Mouse (Mus musculus) lung, postnatal 0 days (tissue): ENCODE data around the gene Gm21627. TPM values are rescaled to one million over a fixed set of nuclear protein-coding genes. Genes with fewer than 3 reads are reported as not detected.
"Not testable (repeated sequence)": the region's sequence is repeated elsewhere in the genome, so short reads cannot be mapped to it uniquely, and the experiment has no call there.

ENCODE experiments used
- ATAC-seq: fragments of 200-750 bp; cut with Nextera tagmentation; 2 replicates; pipeline ENCODE4 v1.8.0; 2017; ENCODE audit warnings: moderate library complexity
- DNase-seq: peaks from one replicate; pipeline ENCODE4 v3.0.0-alpha.2; 2016; ENCODE audit warnings: low spot score
- H3K27ac ChIP-seq: fragments of 300-500 bp; sonication (generic); 2 replicates; pipeline ENCODE4 v1.5.1; 2014; ENCODE audit warnings: antibody characterized with exemption, mild to moderate bottlenecking, low read length, mixed read lengths
- H3K27me3 ChIP-seq: fragments of 300-500 bp; sonication (generic); replicated peaks from 2 replicates; pipeline ENCODE4 v1.6.1; 2014; ENCODE audit warnings: low read length, mixed read lengths; ENCODE audit not compliant: insufficient read depth
- H3K36me3 ChIP-seq: fragments of 300-500 bp; sonication (generic); 2 replicates; pipeline ENCODE4 v1.6.1; 2014; ENCODE audit warnings: low read length, mixed read lengths; ENCODE audit not compliant: insufficient read depth
- H3K4me1 ChIP-seq: fragments of 300-500 bp; sonication (generic); 2 replicates; pipeline ENCODE4 v1.6.1; 2014; ENCODE audit warnings: antibody characterized with exemption, low read depth, low read length, mixed read lengths; ENCODE audit not compliant: insufficient read depth
- H3K4me2 ChIP-seq: fragments of 300-500 bp; sonication (generic); replicated peaks from 2 replicates; pipeline ENCODE4 v1.6.1; 2014; ENCODE audit warnings: low read depth, mild to moderate bottlenecking, low read length, moderate library complexity, mixed read lengths
- H3K4me3 ChIP-seq: fragments of 300-500 bp; sonication (generic); 2 replicates; pipeline ENCODE4 v1.5.1; 2014; ENCODE audit warnings: low read depth, low read length
- H3K9ac ChIP-seq: fragments of 300-500 bp; sonication (generic); replicated peaks from 2 replicates; pipeline ENCODE4 v1.6.1; 2014; ENCODE audit warnings: low read depth, mild to moderate bottlenecking
- H3K9me3 ChIP-seq: fragments of 300-500 bp; sonication (generic); 2 replicates; pipeline ENCODE4 v1.6.1; 2016; ENCODE audit warnings: low read length, mixed read lengths
- WGBS: fragments of 180-500 bp; shearing (Covaris S2); extraction: QIAGEN DNeasy Blood & Tissue Kit; methylation state at CpG from one replicate; pipeline ENCODE4 v1.1.7; 2014; 5-methylcytosine and 5-hydroxymethylcytosine counted together
- polyA plus RNA-seq: library from polyadenylated mRNA; unstranded; fragments of >200 nt; fragmentation: Nextera tagmentation; extraction: Ambion mirVana; gene quantifications from 2 replicates; pipeline ENCODE4 v1.2.1, GENCODE M21; 2015

Gene Gm21627
- polyA plus RNA-seq = not detected in 2 replicates

DNA sequence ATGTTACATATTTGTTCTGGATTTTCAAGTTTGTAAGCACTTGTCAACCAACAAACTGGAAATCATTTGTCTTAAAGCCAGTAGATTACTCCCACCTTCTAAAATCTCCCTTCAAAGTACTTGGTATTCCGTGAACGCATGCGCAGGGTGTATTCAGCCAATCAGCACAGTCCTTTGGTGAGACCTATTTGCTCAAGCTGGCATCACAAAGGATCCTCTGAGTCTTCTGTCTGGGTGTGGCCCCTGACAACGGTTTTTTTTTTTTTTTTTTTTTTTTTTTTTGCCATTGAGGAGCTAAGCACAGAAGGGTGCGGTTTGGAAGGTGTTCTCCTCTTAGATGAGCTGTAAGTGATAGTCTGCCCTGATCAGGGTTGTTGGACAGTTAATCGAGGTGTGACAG, at the start of gene Gm21627:
Gene Gm21627, plus strand, starts transcription at position 301 of the 400 bp plus-strand sequence.
- H3K27ac ChIP-seq, DNase-seq, H3K9ac ChIP-seq, H3K4me2 ChIP-seq, ATAC-seq, H3K27me3 ChIP-seq, H3K4me3 ChIP-seq, H3K4me1 ChIP-seq, H3K36me3 ChIP-seq, H3K9me3 ChIP-seq: not testable (repeated sequence)
- WGBS = no CpG with 5 or more reads among the region's 6 CpGs
